Mouse (Mus musculus): ENCODE data around the gene 9230104L09Rik. TPM values are rescaled to one million over a fixed set of nuclear protein-coding genes. Genes with fewer than 3 reads are reported as not detected.

The 9230104L09Rik gene
- polyA plus RNA-seq (2015; fragmentation: Nextera tagmentation; extraction: Ambion mirVana): not detected in 2 replicates

GRCm38 (mm10) chr2:148864966-148865365, at the start of gene 9230104L09Rik:
Gene 9230104L09Rik (minus strand): TSS chr2:148865038.
- Histone ChIP-seq H3K4me1 (replicated peaks) (no peaks in the 10 kb centered on the region), H3K9ac (no peak within 1 kb of the TSS), H3K4me3 (replicated peaks) (no peak within 1 kb of the TSS), H3K9me3 (replicated peaks) (no peaks in the 10 kb centered on the region), H3K4me2 (no peak within 1 kb of the TSS), H3K27ac (replicated peaks) (no peak within 1 kb of the TSS), H3K36me3 (replicated peaks) (no peaks in the 10 kb centered on the region), H3K27me3 (no peaks in the 10 kb centered on the region)
- 57% methylated on average over 2 of the region's 2 CpGs for WGBS (ENCODE audit: insufficient replicate concordance)
- no peak for ATAC-seq (ENCODE audit: insufficient read depth)

DNA sequence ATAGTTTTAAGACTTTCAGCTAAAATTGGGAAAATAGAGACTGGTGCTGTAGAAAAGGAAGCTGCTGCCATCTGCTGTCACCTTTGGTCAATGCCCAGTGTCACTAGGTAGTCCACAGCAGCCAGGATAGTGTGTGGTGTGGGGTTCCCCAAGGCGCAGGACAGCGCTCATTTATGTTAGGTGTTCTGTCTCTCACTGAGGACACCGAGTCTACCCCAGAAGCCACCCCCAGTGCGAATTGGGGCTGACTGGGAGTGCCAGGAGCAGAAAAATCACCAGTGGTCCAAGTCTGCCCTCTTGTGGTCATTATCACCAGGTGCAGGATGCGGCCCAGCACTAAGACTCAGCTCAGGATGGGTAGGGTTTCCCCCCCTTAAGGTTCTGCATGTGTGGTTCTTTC, 37.4 kb upstream of the 9230104L09Rik start:
- Histone ChIP-seq H3K36me3 (replicated peaks) (no peaks in the 10 kb centered on the region), H3K4me1 (replicated peaks) (no peaks in the 10 kb centered on the region), H3K4me3 (replicated peaks) (no peak overlapping the region), H3K4me2 (no peak overlapping the region), H3K9ac (no peak overlapping the region), H3K27me3 (no peaks in the 10 kb centered on the region), H3K9me3 (replicated peaks) (no peaks in the 10 kb centered on the region), H3K27ac (replicated peaks) (no peak overlapping the region)
- WGBS (ENCODE audit: insufficient replicate concordance): 9% methylated on average over 5 of the region's 5 CpGs
- peak; percentile 51; the same call in 1 of the 2 replicates for ATAC-seq (ENCODE audit: insufficient read depth)

DNA sequence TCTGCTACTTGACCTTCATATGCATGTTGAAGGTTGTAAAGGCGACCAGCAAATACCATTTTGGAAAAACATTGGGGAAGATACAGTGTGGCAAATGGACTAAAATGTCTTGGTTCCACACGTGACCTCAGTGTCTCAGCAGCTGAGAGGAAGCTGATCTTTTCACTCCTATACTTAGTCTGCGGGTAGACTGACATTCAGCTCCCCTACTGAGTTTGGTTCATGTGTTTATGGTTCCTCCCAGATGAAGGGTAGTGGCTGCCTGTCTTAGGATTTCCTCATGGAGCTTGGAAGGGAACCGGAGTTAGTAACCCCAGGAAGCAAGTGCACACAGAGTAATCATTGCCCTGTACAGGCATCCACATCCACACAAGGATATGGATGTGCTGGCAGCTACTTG, 35.5 kb upstream of the 9230104L09Rik start:
- ATAC-seq (ENCODE audit: insufficient read depth): no peak
- H3K9ac ChIP-seq: no peak overlapping the region
- 40% methylated on average over 4 of the region's 4 CpGs for WGBS (ENCODE audit: insufficient replicate concordance)
- H3K27me3 ChIP-seq: no peaks in the 10 kb centered on the region
- no peak overlapping the region for H3K27ac ChIP-seq (replicated peaks)
- no peaks in the 10 kb centered on the region for H3K9me3 ChIP-seq (replicated peaks)
- no peaks in the 10 kb centered on the region for H3K4me1 ChIP-seq (replicated peaks)
- no peaks in the 10 kb centered on the region for H3K36me3 ChIP-seq (replicated peaks)
- H3K4me2 ChIP-seq: no peak overlapping the region
- H3K4me3 ChIP-seq (replicated peaks): no peak overlapping the region

DNA sequence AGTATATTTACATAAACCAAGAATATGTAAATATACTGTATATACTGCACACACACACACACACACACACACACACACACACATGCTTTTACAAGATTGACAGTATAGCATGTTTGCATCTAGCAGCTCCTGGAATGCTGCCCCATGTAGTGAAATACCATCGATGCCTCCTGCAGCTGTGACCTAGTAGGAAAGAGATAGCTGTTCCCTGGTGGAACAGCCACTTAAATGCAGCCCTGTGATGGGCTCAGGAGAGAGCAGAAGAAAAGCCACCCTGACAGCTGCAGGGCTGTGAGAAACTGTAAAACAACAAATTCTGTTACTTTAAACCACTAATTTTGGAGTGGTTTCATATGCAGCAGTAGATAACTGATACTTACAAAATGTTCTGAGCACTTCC, 31.4 kb upstream of the 9230104L09Rik start:
- H3K4me1 ChIP-seq (replicated peaks): no peaks in the 10 kb centered on the region
- no peak overlapping the region for H3K4me2 ChIP-seq
- no peak overlapping the region for H3K4me3 ChIP-seq (replicated peaks)
- H3K9ac ChIP-seq: no peak overlapping the region
- 63% methylated on average over 1 of the region's 1 CpGs for whole genome bisulfite sequencing (ENCODE audit: insufficient replicate concordance)
- H3K9me3 ChIP-seq (replicated peaks): no peaks in the 10 kb centered on the region
- H3K27ac ChIP-seq (replicated peaks): no peak overlapping the region
- no peaks in the 10 kb centered on the region for H3K36me3 ChIP-seq (replicated peaks)
- H3K27me3 ChIP-seq: no peaks in the 10 kb centered on the region
- ATAC-seq (ENCODE audit: insufficient read depth): no peak

DNA sequence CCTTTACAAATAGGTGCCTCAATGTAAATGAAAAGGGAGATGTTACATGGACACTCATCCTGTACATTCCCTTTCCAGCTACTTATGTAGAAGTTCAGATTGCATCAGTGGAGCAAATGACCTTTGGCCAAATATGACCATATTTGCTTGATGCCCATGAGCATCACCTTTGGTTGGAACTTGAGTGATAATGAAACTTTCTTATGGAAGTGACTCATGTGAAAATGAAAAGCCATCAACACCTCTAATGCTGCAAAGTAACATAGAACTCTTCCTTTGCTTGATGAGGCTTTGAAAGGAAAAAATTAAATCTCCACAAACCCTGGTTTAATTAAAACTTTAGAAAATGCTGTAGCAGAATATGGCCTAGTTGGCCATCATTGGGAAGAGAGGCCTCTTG, 28.3 kb upstream of the 9230104L09Rik start:
- Histone ChIP-seq H3K27ac (replicated peaks) (no peak overlapping the region), H3K27me3 (no peaks in the 10 kb centered on the region), H3K9ac (no peak overlapping the region), H3K4me3 (replicated peaks) (no peak overlapping the region), H3K9me3 (replicated peaks) (no peaks in the 10 kb centered on the region), H3K4me2 (no peak overlapping the region), H3K4me1 (replicated peaks) (no peaks in the 10 kb centered on the region), H3K36me3 (replicated peaks) (no peaks in the 10 kb centered on the region)
- no peak for ATAC-seq (ENCODE audit: insufficient read depth)

DNA sequence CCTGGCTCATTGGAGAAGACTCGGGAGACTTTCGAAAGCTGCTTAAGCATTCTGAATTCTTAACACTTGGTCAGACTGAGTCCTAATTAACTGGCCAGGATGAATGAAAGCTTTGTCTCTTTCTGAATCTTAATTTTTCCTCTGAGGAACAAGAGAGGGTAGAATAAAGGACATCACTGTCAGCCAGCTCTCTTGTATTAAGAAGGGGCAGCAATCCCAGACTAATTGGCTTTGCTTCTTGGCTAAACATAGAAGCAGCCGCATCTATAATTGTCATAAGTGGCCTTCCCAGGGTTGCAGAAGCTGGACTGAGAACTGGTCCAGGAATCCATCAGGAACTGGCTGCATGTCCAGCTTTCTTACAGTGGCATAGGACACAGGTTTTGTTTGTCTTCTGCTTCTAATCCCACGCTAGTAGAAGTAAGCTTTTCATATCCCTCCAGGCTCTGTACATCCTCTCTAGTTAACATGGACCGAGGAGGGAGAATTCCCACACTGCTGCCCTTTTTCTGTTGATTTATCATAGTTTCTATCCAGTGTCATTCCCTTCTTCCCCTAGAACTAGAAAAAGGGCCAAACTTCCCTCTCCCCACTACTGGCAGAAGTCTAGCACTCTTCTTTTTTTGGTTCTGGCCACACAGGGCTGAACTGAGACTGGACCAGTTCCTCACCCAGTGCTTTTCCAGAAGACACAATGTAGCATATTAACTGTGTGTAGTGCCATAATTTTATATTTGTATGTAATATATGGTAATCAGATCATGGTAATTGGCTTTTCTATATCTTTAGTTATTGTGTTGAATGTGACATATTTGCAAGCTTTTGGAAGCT, 25.4 kb upstream of the 9230104L09Rik start:
- no peaks in the 10 kb centered on the region for H3K4me1 ChIP-seq (replicated peaks)
- 62% methylated on average over 5 of the region's 5 CpGs for WGBS (ENCODE audit: insufficient replicate concordance)
- H3K4me3 ChIP-seq (replicated peaks): no peak overlapping the region
- no peaks in the 10 kb centered on the region for H3K27me3 ChIP-seq
- no peak overlapping the region for H3K9ac ChIP-seq
- no peak overlapping the region for H3K27ac ChIP-seq (replicated peaks)
- no peaks in the 10 kb centered on the region for H3K9me3 ChIP-seq (replicated peaks)
- ATAC-seq (ENCODE audit: insufficient read depth): no peak
- H3K36me3 ChIP-seq (replicated peaks): no peaks in the 10 kb centered on the region
- no peak overlapping the region for H3K4me2 ChIP-seq

GRCm38 (mm10) chr2:148889331-148890010, 24.6 kb upstream of the 9230104L09Rik start:
- Histone ChIP-seq H3K36me3 (replicated peaks) (no peaks in the 10 kb centered on the region), H3K27ac (replicated peaks) (no peak overlapping the region), H3K27me3 (no peaks in the 10 kb centered on the region), H3K4me3 (replicated peaks) (no peak overlapping the region), H3K9me3 (replicated peaks) (no peaks in the 10 kb centered on the region), H3K4me1 (replicated peaks) (no peaks in the 10 kb centered on the region), H3K9ac (no peak overlapping the region), H3K4me2 (no peak overlapping the region)
- 58% methylated on average over 3 of the region's 3 CpGs for WGBS (ENCODE audit: insufficient replicate concordance)
- ATAC-seq (ENCODE audit: insufficient read depth): no peak

GRCm38 (mm10) chr2:148888872-148889271, 24.0 kb upstream of the 9230104L09Rik start:
- Histone ChIP-seq H3K9me3 (replicated peaks) (no peaks in the 10 kb centered on the region), H3K4me3 (replicated peaks) (no peak overlapping the region), H3K27me3 (no peaks in the 10 kb centered on the region), H3K4me1 (replicated peaks) (no peaks in the 10 kb centered on the region), H3K27ac (replicated peaks) (no peak overlapping the region), H3K4me2 (no peak overlapping the region), H3K36me3 (replicated peaks) (no peaks in the 10 kb centered on the region), H3K9ac (no peak overlapping the region)
- ATAC-seq (ENCODE audit: insufficient read depth): no peak
- 52% methylated on average over 3 of the region's 3 CpGs for WGBS (ENCODE audit: insufficient replicate concordance)

- no peak overlapping the region for H3K9ac ChIP-seq
- no peak overlapping the region for H3K4me2 ChIP-seq
- H3K4me1 ChIP-seq (replicated peaks): no peaks in the 10 kb centered on the region
- no peaks in the 10 kb centered on the region for H3K36me3 ChIP-seq (replicated peaks)
- no peaks in the 10 kb centered on the region for H3K9me3 ChIP-seq (replicated peaks)
- no peak for ATAC-seq (ENCODE audit: insufficient read depth)
- 0 out of 2 replicates have a peak, but pooled peaks cover 2% of the 10 kb centered on the region for H3K27me3 ChIP-seq
- H3K4me3 ChIP-seq (replicated peaks): no peak overlapping the region
- no peak overlapping the region for H3K27ac ChIP-seq (replicated peaks)
Measured at GRCm38 (mm10) chr2:148884738-148885137, 19.9 kb upstream of the 9230104L09Rik start.

DNA sequence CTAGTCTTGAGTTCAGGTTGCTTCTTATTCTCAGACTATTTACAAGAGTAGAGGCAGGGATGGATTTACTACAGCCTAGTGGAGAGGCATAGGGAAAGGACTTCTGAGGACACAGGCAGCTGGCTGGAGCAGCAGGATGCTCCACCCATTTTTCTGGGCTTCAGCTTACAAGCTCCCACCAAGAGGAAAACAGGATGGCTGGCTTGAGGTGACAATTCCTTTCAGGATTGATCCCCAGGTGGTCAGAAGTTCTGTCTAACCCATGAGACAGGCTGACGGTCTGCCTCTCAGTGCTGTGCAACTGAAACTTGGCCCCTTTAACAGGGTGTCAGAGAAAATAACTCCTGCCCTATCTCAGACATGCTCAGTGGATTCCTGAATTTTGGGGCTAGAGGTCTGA, 14.4 kb upstream of the 9230104L09Rik start:
- Histone ChIP-seq H3K4me3 (replicated peaks) (no peak overlapping the region), H3K27me3 (0 out of 2 replicates have a peak, but pooled peaks cover 2% of the 10 kb centered on the region), H3K9me3 (replicated peaks) (no peaks in the 10 kb centered on the region), H3K4me2 (no peak overlapping the region), H3K4me1 (replicated peaks) (peaks cover 22% of the 10 kb centered on the region), H3K36me3 (replicated peaks) (no peaks in the 10 kb centered on the region), H3K9ac (no peak overlapping the region), H3K27ac (replicated peaks) (no peak overlapping the region)
- no peak for ATAC-seq (ENCODE audit: insufficient read depth)
- WGBS (ENCODE audit: insufficient replicate concordance): 38% methylated on average over 1 of the region's 1 CpGs

DNA sequence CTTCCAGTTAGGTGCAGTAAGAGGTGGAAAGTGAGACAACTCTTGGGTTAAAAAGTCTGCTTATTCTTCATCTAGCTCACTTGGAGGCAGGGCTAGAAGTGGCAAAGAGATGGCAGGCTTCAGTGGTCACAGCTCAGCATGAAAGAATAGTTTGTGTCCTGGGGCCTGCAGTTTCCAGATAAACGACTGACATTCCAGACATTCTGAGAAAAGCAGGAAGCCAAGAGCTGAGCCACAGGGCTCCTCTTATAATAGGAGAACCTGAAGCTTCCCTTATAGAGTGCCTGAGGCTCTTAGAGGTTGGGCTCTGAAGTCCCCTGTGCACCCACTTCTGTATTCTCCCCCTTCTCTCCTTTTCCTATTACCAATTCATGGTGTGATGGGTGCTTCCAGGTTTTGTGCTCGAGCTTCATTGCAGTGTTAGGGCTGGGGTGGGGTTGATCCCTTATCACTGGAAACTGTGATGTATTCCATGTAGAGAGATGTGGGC, 13.8 kb upstream of the 9230104L09Rik start:
- Histone ChIP-seq H3K4me3 (replicated peaks) (no peak overlapping the region), H3K9me3 (replicated peaks) (no peaks in the 10 kb centered on the region), H3K9ac (no peak overlapping the region), H3K4me1 (replicated peaks) (peaks cover 27% of the 10 kb centered on the region), H3K27me3 (0 out of 2 replicates have a peak, but pooled peaks cover 2% of the 10 kb centered on the region), H3K36me3 (replicated peaks) (no peaks in the 10 kb centered on the region), H3K27ac (replicated peaks) (no peak overlapping the region), H3K4me2 (no peak overlapping the region)
- ATAC-seq (ENCODE audit: insufficient read depth): no peak
- 4% methylated on average over 2 of the region's 2 CpGs for WGBS (ENCODE audit: insufficient replicate concordance)
